Mouse (Mus musculus): ENCODE measurements around the gene Pced1a.

DNA sequence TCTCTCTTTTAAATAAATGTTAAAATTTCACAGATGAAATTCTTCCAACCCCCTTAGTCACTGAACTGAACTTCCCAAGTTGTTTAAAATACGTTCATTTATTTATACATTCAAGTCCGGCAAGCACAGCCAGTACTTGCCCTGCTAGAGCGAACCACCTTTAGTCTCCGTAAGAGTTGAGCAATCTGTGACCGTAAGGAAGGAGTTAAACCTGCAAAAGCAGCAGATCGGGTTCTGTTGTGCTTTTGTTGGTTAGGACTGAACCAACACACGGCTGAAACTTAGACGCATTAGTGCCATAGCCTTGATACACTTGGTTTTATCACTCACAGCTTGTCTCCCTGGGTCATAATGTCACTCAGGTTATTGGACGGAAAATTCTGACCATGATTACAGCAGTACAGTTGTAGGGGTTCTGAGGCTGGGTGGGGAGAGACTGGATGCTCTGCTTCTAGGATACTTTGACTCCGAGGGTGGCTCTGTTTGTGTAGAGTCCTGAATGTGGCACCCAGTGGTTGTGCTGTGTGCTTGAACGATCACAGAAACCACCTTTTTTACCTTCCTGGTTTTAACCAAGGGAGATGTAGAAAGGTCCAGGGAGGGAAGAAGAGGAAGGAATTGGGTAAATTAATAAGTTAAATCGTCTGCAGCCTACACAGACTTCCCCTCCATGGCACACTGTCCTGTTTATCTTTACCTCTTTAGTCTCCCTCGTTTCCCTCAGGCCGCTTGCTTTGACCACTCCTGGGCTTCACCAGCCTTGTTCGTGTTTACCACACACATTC lies 37.0 kb upstream of the Pced1a start:
- TF ChIP-seq CTCF (IDR thresholded peaks at IDR 0.05; ENCODE audit: low read depth) (no peak), EP300 (IDR thresholded peaks at IDR 0.05; ENCODE audit: low read depth) (no peak)
